Mouse (Mus musculus) megakaryocyte, embryonic 14.5 days (primary cell): ENCODE results near the gene Hoxd12.

Experiments
- FLI1 ChIP-seq: IDR thresholded peaks from 2 replicates; pipeline ENCODE4 v1.6.1; 2012; ENCODE audit warnings: low read length, inconsistent platforms, mixed read lengths
- GATA1 ChIP-seq: IDR thresholded peaks from 3 replicates; pipeline ENCODE4 v1.6.1; 2012; ENCODE audit warnings: mixed read lengths, low read length, inconsistent platforms, borderline replicate concordance

DNA sequence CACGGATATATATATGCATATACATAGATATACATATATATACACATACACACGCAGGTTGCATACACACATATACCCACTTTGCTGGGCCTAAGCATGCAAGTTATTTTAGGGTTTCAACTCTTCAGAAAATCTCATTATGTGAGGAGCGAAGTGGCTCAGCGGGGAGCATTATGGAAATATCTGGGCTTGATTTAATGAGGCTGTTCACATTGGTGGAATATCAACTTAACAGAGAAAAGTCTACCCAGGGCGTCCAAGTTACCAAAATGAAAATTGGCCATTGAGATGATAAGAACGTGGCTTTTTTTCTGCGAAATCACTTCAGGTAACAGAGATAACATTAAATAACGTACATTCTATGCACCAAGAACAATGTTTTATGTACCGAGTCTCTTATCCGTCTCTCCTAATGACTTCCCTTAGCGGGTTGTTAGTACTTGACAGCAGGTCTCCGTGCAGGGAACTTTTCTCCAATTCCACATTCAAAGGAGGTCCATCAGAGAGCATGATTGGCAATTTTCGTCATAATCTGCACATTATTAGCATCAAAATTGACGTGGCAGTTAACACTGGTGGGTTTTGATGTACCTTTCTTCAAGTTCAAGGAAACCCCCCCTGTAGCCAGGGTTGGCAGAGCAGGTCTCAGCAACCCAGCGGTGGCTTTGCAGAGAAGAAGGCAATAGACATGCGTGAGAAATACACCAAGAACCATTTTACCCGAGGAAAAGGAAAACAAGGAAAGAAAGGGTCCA, 20.9 kb upstream of the Hoxd12 start:
- TF ChIP-seq GATA1 (no peak), FLI1 (no peak)
